Mouse (Mus musculus) megakaryocyte, embryonic 14.5 days (primary cell): Measurements from ENCODE around the gene Nrarp.

Experiments
- FLI1 ChIP-seq: IDR thresholded peaks from 2 replicates; pipeline ENCODE4 v1.6.1; 2012; ENCODE audit warnings: low read length, inconsistent platforms, mixed read lengths
- GATA1 ChIP-seq: IDR thresholded peaks from 3 replicates; pipeline ENCODE4 v1.6.1; 2012; ENCODE audit warnings: mixed read lengths, low read length, inconsistent platforms, borderline replicate concordance

DNA sequence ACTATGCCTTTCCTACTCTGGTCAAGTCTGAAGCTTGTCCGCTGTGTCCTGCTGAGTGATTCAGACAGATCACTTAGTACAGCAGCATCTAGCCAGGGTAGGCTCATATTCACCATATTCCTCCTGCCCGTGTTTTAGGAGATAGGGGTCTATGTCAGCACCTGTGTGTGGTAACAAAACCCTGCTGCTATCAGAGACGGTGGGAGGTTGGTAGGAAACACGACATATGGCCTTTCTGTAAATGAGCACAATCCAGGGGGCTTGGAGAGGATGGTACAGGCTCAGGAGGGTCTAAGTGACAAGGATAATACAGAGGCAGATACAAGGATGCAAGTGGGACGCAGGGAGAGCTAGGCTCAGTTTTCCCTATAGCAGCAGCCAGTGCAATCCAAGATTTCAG, 49.0 kb downstream of the Nrarp start:
- no peak for TF ChIP-seq GATA1
- no peak for TF ChIP-seq FLI1
